Mouse (Mus musculus) intestine, postnatal 0 days (tissue): Measurements from ENCODE around the gene Rprd2. TPM values are rescaled to one million over a fixed set of nuclear protein-coding genes. Genes with fewer than 3 reads are reported as not detected.
"Not testable (repeated sequence)": the region's sequence is repeated elsewhere in the genome, so short reads cannot be mapped to it uniquely, and the experiment has no call there.

ENCODE experiments used
- ATAC-seq: fragments of 200-750 bp; cut with Nextera tagmentation; 2 replicates; pipeline ENCODE4 v1.8.0; 2017; ENCODE audit warnings: mild to moderate bottlenecking, moderate TSS enrichment, moderate library complexity
- H3K27ac ChIP-seq: fragments of 300-500 bp; sonication (generic); 2 replicates; pipeline ENCODE4 v1.5.1; 2014; ENCODE audit warnings: mild to moderate bottlenecking, low read depth, low read length, moderate library complexity
- H3K27me3 ChIP-seq: fragments of 300-500 bp; sonication (generic); replicated peaks from 2 replicates; pipeline ENCODE4 v1.6.1; 2014; ENCODE audit warnings: low read length, mixed read lengths; ENCODE audit not compliant: control insufficient read depth, insufficient read depth
- H3K36me3 ChIP-seq: fragments of 300-500 bp; sonication (generic); 2 replicates; pipeline ENCODE4 v1.6.1; 2014; ENCODE audit warnings: mild to moderate bottlenecking, moderate library complexity; ENCODE audit not compliant: control insufficient read depth, insufficient read depth
- H3K4me1 ChIP-seq: fragments of 300-500 bp; sonication (generic); replicated peaks from 2 replicates; pipeline ENCODE4 v1.6.1; 2014; ENCODE audit warnings: antibody characterized with exemption, low read length, mixed read lengths; ENCODE audit not compliant: control insufficient read depth, insufficient read depth
- H3K4me2 ChIP-seq: fragments of 300-500 bp; sonication (generic); replicated peaks from 2 replicates; pipeline ENCODE4 v1.6.1; 2014; ENCODE audit warnings: low read depth, mild to moderate bottlenecking, moderate library complexity
- H3K4me3 ChIP-seq: fragments of 300-500 bp; sonication (generic); 2 replicates; pipeline ENCODE4 v1.5.1; 2014; ENCODE audit warnings: low read depth, low read length
- H3K9ac ChIP-seq: fragments of 300-500 bp; sonication (generic); 2 replicates; pipeline ENCODE4 v1.6.1; 2014; ENCODE audit warnings: mild to moderate bottlenecking, low read depth, low read length
- H3K9me3 ChIP-seq: fragments of 300-500 bp; sonication (generic); 2 replicates; pipeline ENCODE4 v1.6.1; 2016; ENCODE audit warnings: mixed run types; ENCODE audit not compliant: control insufficient read depth
- CTCF ChIP-seq: sonication (generic); IDR thresholded peaks from 2 replicates; pipeline ENCODE4 v1.5.1; 2016; ENCODE audit warnings: low read depth, mild to moderate bottlenecking, control low read depth, antibody characterized with exemption, moderate library complexity
- WGBS: fragments of 180-500 bp; shearing (Covaris S2); extraction: QIAGEN DNeasy Blood & Tissue Kit; methylation state at CpG from one replicate; pipeline ENCODE4 v1.1.7; 2014; 5-methylcytosine and 5-hydroxymethylcytosine counted together
- polyA plus RNA-seq: library from polyadenylated mRNA; unstranded; fragments of >200 nt; fragmentation: Nextera tagmentation; extraction: Ambion mirVana; gene quantifications from 2 replicates; pipeline ENCODE4 v1.2.1, GENCODE M21; 2015

Gene Rprd2
- polyA plus RNA-seq, 1 experiment from 2014 or later = 12.4 TPM

- 29% methylated on average over 10 of the region's 10 CpGs for WGBS
- H3K9me3 ChIP-seq = no peaks in the 10 kb centered on the region
- H3K9ac ChIP-seq = peak overlapping the region; percentile 62; the same call in 1 of the 2 replicates
- ATAC-seq = no peak
- H3K4me2 ChIP-seq = peak overlapping the region; percentile 70
- H3K27me3 ChIP-seq = no peaks in the 10 kb centered on the region
- peak overlapping the region; percentile 98 for H3K27ac ChIP-seq
- peak overlapping the region; percentile 67 for H3K4me3 ChIP-seq
- H3K36me3 ChIP-seq = no peaks in the 10 kb centered on the region
- H3K4me1 ChIP-seq = no peaks in the 10 kb centered on the region; the same call in 1 of the 2 replicates
- TF ChIP-seq CTCF = peak; percentile 28
Observed at GRCm38 (mm10) chr3:95820046-95821010, 1.7 kb upstream of the Rprd2 start.

DNA sequence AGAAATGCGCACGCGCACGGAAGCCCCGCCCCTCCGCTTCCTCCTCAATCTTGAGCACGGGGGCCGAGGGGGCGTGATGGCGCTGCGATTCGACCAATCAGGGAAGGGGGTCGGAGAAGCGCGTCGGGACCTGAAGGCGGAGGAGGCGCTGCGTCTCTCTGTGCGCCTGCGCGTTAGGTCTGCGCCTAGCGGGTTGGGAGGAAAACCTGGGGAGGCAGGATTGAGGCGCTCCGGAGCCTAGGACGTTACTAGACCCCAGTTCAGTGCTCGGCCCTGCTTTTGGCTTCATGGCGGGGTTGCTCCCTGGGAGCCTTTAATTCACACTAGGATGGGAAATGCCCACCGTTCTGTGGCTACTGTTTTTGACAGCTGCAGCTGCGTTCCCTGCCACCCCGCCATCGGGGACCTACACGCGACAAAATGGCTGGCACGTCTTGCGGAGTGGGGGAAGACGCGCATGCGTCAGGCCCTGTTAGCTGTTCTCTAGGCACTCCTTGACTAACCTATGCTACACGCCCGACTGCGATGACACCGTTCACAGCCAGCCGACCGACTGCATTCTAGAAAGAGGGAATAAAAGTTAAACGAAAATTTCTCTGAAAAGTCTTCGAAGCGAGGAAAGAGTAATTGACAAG, 805 bp upstream of the Rprd2 start:
- no peaks in the 10 kb centered on the region for H3K9me3 ChIP-seq
- H3K36me3 ChIP-seq = no peaks in the 10 kb centered on the region; the same call in 1 of the 2 replicates
- H3K27ac ChIP-seq = peak overlapping the region; percentile 100
- peak overlapping the region; percentile 70 for H3K4me2 ChIP-seq
- no peaks in the 10 kb centered on the region; the same call in 1 of the 2 replicates for H3K4me1 ChIP-seq
- peak overlapping the region; percentile 97 for H3K9ac ChIP-seq
- H3K27me3 ChIP-seq = no peaks in the 10 kb centered on the region
- ATAC-seq = peak; percentile 95
- H3K4me3 ChIP-seq = peak overlapping the region; percentile 67
- WGBS = under 1% methylated on average over 49 of the region's 49 CpGs
- TF ChIP-seq CTCF = peak; percentile 34

- H3K36me3 ChIP-seq = no peaks in the 10 kb centered on the region; the same call in 1 of the 2 replicates
- peak overlapping the region; percentile 100 for H3K27ac ChIP-seq
- H3K9me3 ChIP-seq = no peaks in the 10 kb centered on the region
- H3K27me3 ChIP-seq = no peaks in the 10 kb centered on the region
- H3K9ac ChIP-seq = peak overlapping the region; percentile 97
- peak overlapping the region; percentile 68 for H3K4me2 ChIP-seq
- no peaks in the 10 kb centered on the region; the same call in 1 of the 2 replicates for H3K4me1 ChIP-seq
- peak; percentile 7; the same call in 1 of the 2 replicates for ATAC-seq
- H3K4me3 ChIP-seq = peak overlapping the region; percentile 67
- whole genome bisulfite sequencing = under 1% methylated on average over 21 of the region's 21 CpGs
- TF ChIP-seq CTCF = no peak
Observed at GRCm38 (mm10) chr3:95818026-95818511, 594 bp downstream of the Rprd2 start.

- Histone ChIP-seq H3K9me3 (no peaks in the 10 kb centered on the region), H3K9ac (no peak overlapping the region), H3K27me3 (no peaks in the 10 kb centered on the region), H3K4me1 (no peaks in the 10 kb centered on the region; the same call in 1 of the 2 replicates), H3K36me3 (no peaks in the 10 kb centered on the region; the same call in 1 of the 2 replicates), H3K4me3 (no peak overlapping the region), H3K4me2 (peak overlapping the region; percentile 35), H3K27ac (no peak overlapping the region)
- ATAC-seq = no peak
- WGBS = 63% methylated on average over 3 of the region's 3 CpGs
- no peak for TF ChIP-seq CTCF
Observed at GRCm38 (mm10) chr3:95816681-95817080, 2.0 kb downstream of the Rprd2 start.

- WGBS = 31% methylated on average over 2 of the region's 2 CpGs
- no peak overlapping the region for H3K27ac ChIP-seq
Observed at GRCm38 (mm10) chr3:95808384-95808783, 10.3 kb downstream of the Rprd2 start.

GRCm38 (mm10) chr3:95807630-95808029, 11.0 kb downstream of the Rprd2 start:
- H3K4me1 ChIP-seq, H3K4me2 ChIP-seq, H3K27ac ChIP-seq, ATAC-seq, H3K9ac ChIP-seq, H3K27me3 ChIP-seq, H3K9me3 ChIP-seq, H3K4me3 ChIP-seq: not testable (repeated sequence)
- TF ChIP-seq CTCF = 0 out of 2 replicates have a peak, but pooled peaks have one; percentile 2
- peaks cover 19% of the 10 kb centered on the region; the same call in 1 of the 2 replicates for H3K36me3 ChIP-seq
- WGBS = 87% methylated on average over 4 of the region's 6 CpGs

More at GRCm38 (mm10) chr3:95808384-95808783, 10.3 kb downstream of the Rprd2 start:
- H3K4me3 ChIP-seq = no peak overlapping the region
- H3K27me3 ChIP-seq = no peaks in the 10 kb centered on the region
- no peak overlapping the region for H3K9ac ChIP-seq
- no peak for TF ChIP-seq CTCF
- peaks cover 14% of the 10 kb centered on the region; the same call in 1 of the 2 replicates for H3K36me3 ChIP-seq
- H3K4me1 ChIP-seq = no peaks in the 10 kb centered on the region
- no peak overlapping the region for H3K4me2 ChIP-seq
- ATAC-seq = no peak
- H3K9me3 ChIP-seq = no peaks in the 10 kb centered on the region
